Mouse (Mus musculus) embryonic facial prominence, embryonic 11.5 days (tissue): ENCODE measurements around the gene Lhpp. TPM values are rescaled to one million over a fixed set of nuclear protein-coding genes. Genes with fewer than 3 reads are reported as not detected.

Experiments
- ATAC-seq: fragments of 200-750 bp; cut with Nextera tagmentation; replicated peaks from 2 replicates; pipeline ENCODE4 v1.8.0; 2017; ENCODE audit warnings: low read depth; ENCODE audit not compliant: insufficient number of reproducible peaks, low FRiP score, low TSS enrichment
- DNase-seq: peaks from one replicate; pipeline ENCODE4 v3.0.0-alpha.2; 2015; ENCODE audit warnings: low spot score
- H3K27ac ChIP-seq: fragments of 300-500 bp; sonication (generic); replicated peaks from 2 replicates; pipeline ENCODE4 v1.5.1; 2014; ENCODE audit warnings: mild to moderate bottlenecking, low read depth, low read length, control low read depth
- H3K27me3 ChIP-seq: fragments of 300-500 bp; sonication (generic); 2 replicates; pipeline ENCODE4 v1.6.1; 2014; ENCODE audit warnings: mild to moderate bottlenecking, low read length, moderate library complexity, mixed read lengths; ENCODE audit not compliant: control insufficient read depth, insufficient read depth
- H3K36me3 ChIP-seq: fragments of 300-500 bp; sonication (generic); replicated peaks from 2 replicates; pipeline ENCODE4 v1.6.1; 2014; ENCODE audit warnings: low read depth, mild to moderate bottlenecking, low read length, moderate library complexity, mixed read lengths; ENCODE audit not compliant: control insufficient read depth, insufficient read depth
- H3K4me1 ChIP-seq: fragments of 300-500 bp; sonication (generic); 2 replicates; pipeline ENCODE4 v1.6.1; 2014; ENCODE audit warnings: low read length, mixed read lengths; ENCODE audit not compliant: control insufficient read depth, insufficient read depth
- H3K4me2 ChIP-seq: fragments of 300-500 bp; sonication (generic); 2 replicates; pipeline ENCODE4 v1.6.1; 2014; ENCODE audit warnings: low read depth, mild to moderate bottlenecking, control low read depth, low read length, moderate library complexity
- H3K4me3 ChIP-seq: fragments of 300-500 bp; sonication (generic); 2 replicates; pipeline ENCODE4 v1.5.1; 2014; ENCODE audit warnings: low read depth, low read length, control low read depth
- H3K9ac ChIP-seq: fragments of 300-500 bp; sonication (generic); replicated peaks from 2 replicates; pipeline ENCODE4 v1.6.1; 2014; ENCODE audit warnings: mild to moderate bottlenecking, control low read depth, low read length
- H3K9me3 ChIP-seq: fragments of 300-500 bp; sonication (generic); replicated peaks from 2 replicates; pipeline ENCODE4 v1.6.1; 2016; ENCODE audit warnings: mild to moderate bottlenecking, low read length, inconsistent platforms, mixed read lengths; ENCODE audit not compliant: control insufficient read depth
- WGBS: fragments of 180-500 bp; shearing (Covaris S2); extraction: QIAGEN DNeasy Blood & Tissue Kit; methylation state at CpG from one replicate; pipeline ENCODE4 v1.1.7; 2014; 5-methylcytosine and 5-hydroxymethylcytosine counted together
- polyA plus RNA-seq: library from polyadenylated mRNA; unstranded; fragments of >200 nt; fragmentation: Nextera tagmentation; extraction: Ambion mirVana; gene quantifications from 2 replicates; pipeline ENCODE4 v1.2.1, GENCODE M21; 2014

Lhpp gene
- polyA plus RNA-seq, 1 experiment from 2014 or later = 15.5 TPM

- Histone ChIP-seq H3K4me3 (peak overlapping the region; percentile 63), H3K9me3 (no peaks in the 10 kb centered on the region)
- WGBS = under 1% methylated on average over 13 of the region's 13 CpGs
These were observed 34.8 kb upstream of the Lhpp start for GRCm38 (mm10) chr7:132575623-132576022.

GRCm38 (mm10) chr7:132576116-132576650, 34.3 kb upstream of the Lhpp start, which contains the start of gene Oat:
TSS of gene Oat (minus strand) at chr7:132576398.
- Histone ChIP-seq H3K9ac (peak within 1 kb of the TSS; percentile 67), H3K4me1 (no peaks in the 10 kb centered on the region), H3K9me3 (no peaks in the 10 kb centered on the region), H3K27ac (peak within 1 kb of the TSS; percentile 81), H3K27me3 (no peaks in the 10 kb centered on the region; the same call in 1 of the 2 replicates), H3K4me2 (peak within 1 kb of the TSS; percentile 76), H3K4me3 (peak within 1 kb of the TSS; percentile 63), H3K36me3 (no peaks in the 10 kb centered on the region)
- ATAC-seq (peak; percentile 95), DNase-seq (peak; percentile 99)
- under 1% methylated on average over 49 of the region's 49 CpGs for WGBS

More at GRCm38 (mm10) chr7:132575623-132576022, 34.8 kb upstream of the Lhpp start:
- Histone ChIP-seq H3K27me3 (no peaks in the 10 kb centered on the region; the same call in 1 of the 2 replicates), H3K36me3 (no peaks in the 10 kb centered on the region), H3K27ac (peak overlapping the region; percentile 81), H3K4me1 (no peaks in the 10 kb centered on the region), H3K4me2 (peak overlapping the region; percentile 76), H3K9ac (peak overlapping the region; percentile 67)
- DNase-seq = peak; percentile 89
- ATAC-seq = peak; percentile 91

DNA sequence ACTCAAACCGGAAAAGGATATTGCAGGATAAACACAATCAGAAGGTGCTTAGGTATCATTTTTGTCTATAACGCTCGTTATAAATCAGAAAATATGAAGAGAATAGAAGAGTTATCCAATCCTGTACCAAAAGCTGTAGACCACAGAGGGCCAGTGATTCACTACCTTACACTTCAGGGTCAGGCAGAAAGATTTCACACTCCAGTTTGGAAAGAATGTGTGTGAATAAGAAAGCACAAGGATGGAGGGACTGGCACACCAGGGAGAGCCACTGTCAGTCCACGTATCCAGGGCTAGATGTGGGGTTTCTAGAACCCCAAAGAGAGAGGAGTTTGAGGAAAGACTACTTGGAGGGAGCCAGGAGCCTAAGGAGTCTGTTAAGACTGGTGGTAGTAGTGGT, 33.5 kb upstream of the Lhpp start:
- H3K4me1 ChIP-seq = no peaks in the 10 kb centered on the region
- WGBS = 59% methylated on average over 4 of the region's 4 CpGs
- H3K9me3 ChIP-seq = no peaks in the 10 kb centered on the region
- no peaks in the 10 kb centered on the region; the same call in 1 of the 2 replicates for H3K27me3 ChIP-seq
- no peak overlapping the region; the same call in 1 of the 2 replicates for H3K4me2 ChIP-seq
- no peak overlapping the region for H3K27ac ChIP-seq
- DNase-seq (no peak), ATAC-seq (no peak)
- no peak overlapping the region for H3K4me3 ChIP-seq
- peak overlapping the region; percentile 29; the same call in 1 of the 2 replicates for H3K9ac ChIP-seq
- H3K36me3 ChIP-seq = no peaks in the 10 kb centered on the region

GRCm38 (mm10) chr7:132580511-132580910, 29.9 kb upstream of the Lhpp start:
- Histone ChIP-seq H3K27ac (no peak overlapping the region), H3K4me1 (no peaks in the 10 kb centered on the region), H3K36me3 (no peaks in the 10 kb centered on the region), H3K4me2 (no peak overlapping the region), H3K27me3 (no peaks in the 10 kb centered on the region; the same call in 1 of the 2 replicates), H3K9me3 (no peaks in the 10 kb centered on the region), H3K9ac (no peak overlapping the region), H3K4me3 (no peak overlapping the region)
- no peak for ATAC-seq
- WGBS = 74% methylated on average over 6 of the region's 6 CpGs
- DNase-seq = no peak

GRCm38 (mm10) chr7:132581441-132581840, 29.0 kb upstream of the Lhpp start:
- H3K36me3 ChIP-seq = no peaks in the 10 kb centered on the region
- H3K27me3 ChIP-seq = no peaks in the 10 kb centered on the region; the same call in 1 of the 2 replicates
- H3K4me2 ChIP-seq = no peak overlapping the region
- H3K4me1 ChIP-seq = no peaks in the 10 kb centered on the region
- DNase-seq = no peak
- no peak overlapping the region for H3K4me3 ChIP-seq
- H3K27ac ChIP-seq = no peak overlapping the region
- ATAC-seq = no peak
- H3K9me3 ChIP-seq = no peaks in the 10 kb centered on the region
- H3K9ac ChIP-seq = no peak overlapping the region
- WGBS = 85% methylated on average over 2 of the region's 2 CpGs

DNA sequence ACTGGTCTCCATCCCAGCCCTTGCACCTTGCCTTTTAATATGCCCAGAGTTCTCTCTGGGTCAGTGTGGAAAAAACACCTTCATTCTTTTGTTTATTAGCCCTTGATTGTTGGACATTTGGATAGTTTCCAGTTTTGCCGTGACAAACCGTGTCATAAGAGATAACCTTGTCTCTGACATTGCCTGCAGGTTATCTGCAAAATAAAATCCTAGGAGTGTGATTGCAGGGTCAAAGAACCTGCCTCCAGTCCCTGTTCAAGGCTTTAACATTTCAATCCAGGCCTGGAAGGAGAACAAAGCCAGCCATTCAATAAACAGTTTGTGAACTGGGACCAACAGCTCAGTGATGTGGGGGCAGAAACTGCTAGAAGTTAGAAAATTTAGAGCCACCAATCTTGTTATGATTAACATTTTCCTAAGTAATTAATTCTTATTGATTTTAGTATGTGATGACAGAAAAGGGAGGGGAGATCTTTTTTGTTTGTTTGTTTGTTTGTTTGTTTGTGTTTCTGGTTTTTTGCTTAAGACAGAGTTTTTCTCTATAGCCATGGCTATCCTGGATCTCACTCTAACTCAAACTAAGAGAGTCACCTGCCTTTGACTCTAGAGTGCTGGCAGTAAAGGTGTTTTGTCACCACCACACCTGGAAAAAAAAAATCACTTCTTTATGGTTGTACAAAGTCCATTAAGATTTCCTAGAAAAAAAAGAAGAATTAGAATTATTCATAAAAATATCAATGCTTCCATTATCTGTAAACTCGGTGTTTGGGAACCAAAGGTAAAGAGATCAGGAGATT, 24.5 kb upstream of the Lhpp start:
- Histone ChIP-seq H3K36me3 (no peaks in the 10 kb centered on the region), H3K4me3 (no peak overlapping the region), H3K27me3 (no peaks in the 10 kb centered on the region), H3K4me2 (no peak overlapping the region), H3K4me1 (no peaks in the 10 kb centered on the region), H3K9me3 (no peaks in the 10 kb centered on the region), H3K27ac (no peak overlapping the region), H3K9ac (no peak overlapping the region)
- 62% methylated on average over 3 of the region's 3 CpGs for WGBS
- no peak for DNase-seq
- no peak for ATAC-seq

DNA sequence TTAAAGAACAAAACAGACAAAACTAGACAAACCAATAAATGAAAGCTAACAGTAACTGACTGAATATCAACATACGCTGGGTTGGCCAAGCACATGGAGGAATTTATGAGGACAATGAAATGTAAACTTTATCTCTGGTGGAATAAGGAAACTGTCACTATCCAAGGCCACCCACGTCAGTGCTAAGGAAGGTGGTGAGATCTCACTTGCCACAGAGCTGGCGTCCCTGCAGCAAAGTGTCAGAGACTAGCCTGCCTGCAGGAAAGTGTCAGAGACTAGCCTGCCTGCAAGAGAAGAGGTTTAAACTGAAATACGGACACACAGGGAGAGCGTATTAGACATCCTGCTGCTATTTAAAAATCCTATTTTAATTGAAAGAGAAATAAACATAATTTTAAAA, 23.3 kb upstream of the Lhpp start:
- Histone ChIP-seq H3K4me3 (no peak overlapping the region), H3K4me2 (no peak overlapping the region), H3K9me3 (no peaks in the 10 kb centered on the region), H3K27ac (no peak overlapping the region), H3K27me3 (no peaks in the 10 kb centered on the region), H3K4me1 (no peaks in the 10 kb centered on the region), H3K36me3 (no peaks in the 10 kb centered on the region), H3K9ac (no peak overlapping the region)
- DNase-seq = no peak
- no peak for ATAC-seq
- WGBS = 70% methylated on average over 5 of the region's 5 CpGs

GRCm38 (mm10) chr7:132589610-132590009, 20.8 kb upstream of the Lhpp start:
- H3K4me3 ChIP-seq = no peak overlapping the region
- no peaks in the 10 kb centered on the region for H3K4me1 ChIP-seq
- H3K36me3 ChIP-seq = no peaks in the 10 kb centered on the region
- H3K9me3 ChIP-seq = no peaks in the 10 kb centered on the region
- no peaks in the 10 kb centered on the region; the same call in 1 of the 2 replicates for H3K27me3 ChIP-seq
- H3K9ac ChIP-seq = no peak overlapping the region
- 50% methylated on average over 5 of the region's 5 CpGs for WGBS
- no peak overlapping the region for H3K4me2 ChIP-seq
- no peak overlapping the region for H3K27ac ChIP-seq
- DNase-seq = no peak
- no peak for ATAC-seq
